Mouse (Mus musculus): ENCODE measurements around the gene Mdm1. TPM values are rescaled to one million over a fixed set of nuclear protein-coding genes. Genes with fewer than 3 reads are reported as not detected.
"Not testable (repeated sequence)": the region's sequence is repeated elsewhere in the genome, so short reads cannot be mapped to it uniquely, and the experiment has no call there.

Mdm1 gene
- polyA plus RNA-seq, 1 experiment = 15.5 TPM

GRCm38 (mm10) chr10:118178735-118179151 lies 37.1 kb downstream of the Mdm1 start:
- H3K4me3 ChIP-seq (replicated peaks; ENCODE audit: insufficient read depth, low read depth, low read length) = no peak overlapping the region
- TF ChIP-seq CTCF (IDR thresholded peaks at IDR 0.05; ENCODE audit: borderline replicate concordance, insufficient read depth, low read depth, low read length) (no peak), POLR2A (IDR thresholded peaks at IDR 0.05; ENCODE audit: borderline replicate concordance, insufficient read depth, low read length) (no peak)
- DNase-seq = no peak
- no peaks in the 10 kb centered on the region for H3K27me3 ChIP-seq (ENCODE audit: control insufficient read depth, insufficient read depth, low read length)
- H3K27ac ChIP-seq (ENCODE audit: insufficient read depth, low read length) = no peak overlapping the region
- no peaks in the 10 kb centered on the region for H3K4me1 ChIP-seq (ENCODE audit: control insufficient read depth, insufficient read depth, low read length)
- WGBS = 62% methylated on average over 10 of the region's 10 CpGs

- Histone ChIP-seq H3K27me3 (ENCODE audit: control insufficient read depth, insufficient read depth, low read length) (no peaks in the 10 kb centered on the region), H3K4me3 (replicated peaks; ENCODE audit: insufficient read depth, low read depth, low read length) (no peak overlapping the region), H3K27ac (ENCODE audit: insufficient read depth, low read length) (no peak overlapping the region), H3K4me1 (ENCODE audit: control insufficient read depth, insufficient read depth, low read length) (no peaks in the 10 kb centered on the region)
- TF ChIP-seq POLR2A (IDR thresholded peaks at IDR 0.05; ENCODE audit: borderline replicate concordance, insufficient read depth, low read length) (no peak), CTCF (IDR thresholded peaks at IDR 0.05; ENCODE audit: borderline replicate concordance, insufficient read depth, low read depth, low read length) (no peak)
- no peak for DNase-seq
- 88% methylated on average over 11 of the region's 11 CpGs for WGBS
These were observed 37.7 kb downstream of the Mdm1 start for GRCm38 (mm10) chr10:118179265-118179664.

- not testable (repeated sequence) for DNase-seq; H3K4me1 ChIP-seq (ENCODE audit: control insufficient read depth, insufficient read depth, low read length)
These were observed 53.5 kb downstream of the Mdm1 start for GRCm38 (mm10) chr10:118195150-118195549.

GRCm38 (mm10) chr10:118204642-118205041 lies 63.0 kb downstream of the Mdm1 start, which contains the start of gene Il22:
Gene Il22 (plus strand): TSS chr10:118204942.
- no peaks in the 10 kb centered on the region for H3K27me3 ChIP-seq (ENCODE audit: control insufficient read depth, insufficient read depth, low read length)
- no peak within 1 kb of the TSS for H3K27ac ChIP-seq (ENCODE audit: insufficient read depth, low read length)
- H3K4me3 ChIP-seq (replicated peaks; ENCODE audit: insufficient read depth, low read depth, low read length) = no peak within 1 kb of the TSS
- no peak for DNase-seq
- TF ChIP-seq CTCF (IDR thresholded peaks at IDR 0.05; ENCODE audit: borderline replicate concordance, insufficient read depth, low read depth, low read length) (no peak), POLR2A (IDR thresholded peaks at IDR 0.05; ENCODE audit: borderline replicate concordance, insufficient read depth, low read length) (no peak)
- no peaks in the 10 kb centered on the region for H3K4me1 ChIP-seq (ENCODE audit: control insufficient read depth, insufficient read depth, low read length)
- WGBS = 96% methylated on average over 4 of the region's 4 CpGs

More at GRCm38 (mm10) chr10:118195150-118195549, 53.5 kb downstream of the Mdm1 start:
- H3K27me3 ChIP-seq (ENCODE audit: control insufficient read depth, insufficient read depth, low read length); H3K4me3 ChIP-seq (replicated peaks; ENCODE audit: insufficient read depth, low read depth, low read length); H3K27ac ChIP-seq (ENCODE audit: insufficient read depth, low read length): not testable (repeated sequence)
- WGBS = 19% methylated on average over 3 of the region's 3 CpGs

- H3K4me1 ChIP-seq (ENCODE audit: control insufficient read depth, insufficient read depth, low read length); H3K4me3 ChIP-seq (replicated peaks; ENCODE audit: insufficient read depth, low read depth, low read length); H3K27me3 ChIP-seq (ENCODE audit: control insufficient read depth, insufficient read depth, low read length); H3K27ac ChIP-seq (ENCODE audit: insufficient read depth, low read length); DNase-seq: not testable (repeated sequence)
- 9% methylated on average over 3 of the region's 4 CpGs for WGBS
These were observed 74.2 kb downstream of the Mdm1 start for GRCm38 (mm10) chr10:118215719-118216393.

Other genes with a start within 250 kb of the Mdm1 start
- 5.7 and 6.2 TPM in 2 replicates for gene Il22, start 63.1 kb downstream of the Mdm1 start, polyA plus RNA-seq (2012; rRNA removed)
- gene Gm32717, start 99.0 kb downstream of the Mdm1 start, polyA plus RNA-seq (2012; rRNA removed) = 0.03 TPM in 1 of 2 replicates, not detected in the other
- gene Gm32802, start 116.9 kb downstream of the Mdm1 start, polyA plus RNA-seq (2012; rRNA removed) = 0.03 TPM in 1 of 2 replicates, not detected in the other
- gene Iltifb, start 153.2 kb downstream of the Mdm1 start, polyA plus RNA-seq (2012; rRNA removed) = 39.4 and 42.9 TPM in 2 replicates
- not detected in 2 replicates for gene Gm9040, start 185.2 kb downstream of the Mdm1 start, polyA plus RNA-seq (2012; rRNA removed)
- gene Gm9044, start 190.6 kb downstream of the Mdm1 start, polyA plus RNA-seq (2012; rRNA removed) = not detected in 2 replicates
- 0.05 and 0.07 TPM in 2 replicates for gene Gm9045, start 196.0 kb downstream of the Mdm1 start, polyA plus RNA-seq (2012; rRNA removed)
- gene Gm9046, start 201.4 kb downstream of the Mdm1 start, polyA plus RNA-seq (2012; rRNA removed) = not detected in 2 replicates
- not detected in 2 replicates for gene Gm9048, start 206.9 kb downstream of the Mdm1 start, polyA plus RNA-seq (2012; rRNA removed)
- 0.05 and 0.07 TPM in 2 replicates for gene Gm9049, start 212.3 kb downstream of the Mdm1 start, polyA plus RNA-seq (2012; rRNA removed)

All from cerebellum, adult 2 months (tissue).